Mouse (Mus musculus): ENCODE data around the gene Trp53bp2.

DNA sequence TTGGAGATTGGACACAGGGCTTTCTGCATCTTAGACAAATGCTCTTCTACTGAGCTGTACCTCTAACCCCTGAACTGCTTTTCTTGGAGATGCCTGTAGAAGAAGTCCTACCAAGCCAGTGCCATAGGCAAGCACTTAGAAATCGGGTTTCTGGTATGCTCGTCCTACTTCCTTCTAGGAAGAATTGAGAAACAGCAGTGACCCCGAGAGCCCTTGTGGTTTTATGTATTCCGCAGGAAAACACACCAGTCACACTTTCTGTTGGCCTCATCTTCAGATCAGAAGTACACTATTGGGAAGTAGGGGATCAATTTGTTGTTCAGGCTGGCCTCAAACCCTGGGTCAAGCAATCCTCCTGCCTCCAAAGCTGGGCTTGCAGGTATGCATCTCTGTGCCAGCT lies 39.5 kb upstream of the Trp53bp2 start:
- no peak for TF ChIP-seq CTCF (IDR thresholded peaks at IDR 0.05; ENCODE audit: control insufficient read depth, insufficient read depth, insufficient read length)
- TF ChIP-seq CEBPB (IDR thresholded peaks at IDR 0.05; ENCODE audit: low read depth), result peak; percentile 83
- TF ChIP-seq MYOG (IDR thresholded peaks at IDR 0.05; ENCODE audit: control insufficient read depth, extremely low read depth, insufficient read length), result no peak
- no peak for TF ChIP-seq MYOD1 (IDR thresholded peaks at IDR 0.05; ENCODE audit: control insufficient read depth, insufficient read length, low read depth)
- TF ChIP-seq MAX (IDR thresholded peaks at IDR 0.05), result no peak
- TF ChIP-seq USF1 (IDR thresholded peaks at IDR 0.05; ENCODE audit: low read depth), result no peak

Data from C2C12 (cell line).